Mouse (Mus musculus) kidney, postnatal 0 days (tissue): Measurements from ENCODE around the gene Hist1h1a. TPM values are rescaled to one million over a fixed set of nuclear protein-coding genes. Genes with fewer than 3 reads are reported as not detected.
A peak's percentile ranks its signal among the peaks of the same experiment; 100 is the strongest.
"Not testable (repeated sequence)": the region's sequence is repeated elsewhere in the genome, so short reads cannot be mapped to it uniquely, and the experiment has no call there.

ENCODE experiments used
- ATAC-seq: fragments of 200-750 bp; cut with Nextera tagmentation; replicated peaks from 2 replicates; pipeline ENCODE4 v1.8.0; 2017; ENCODE audit warnings: low read depth, moderate number of reproducible peaks, moderate TSS enrichment, moderate library complexity; ENCODE audit not compliant: low FRiP score
- DNase-seq: peaks from one replicate; pipeline ENCODE4 v3.0.0-alpha.2; 2016; ENCODE audit warnings: low spot score
- H3K27ac ChIP-seq: fragments of 300-500 bp; sonication (generic); 2 replicates; pipeline ENCODE4 v1.5.1; 2014; ENCODE audit warnings: mild to moderate bottlenecking
- H3K27me3 ChIP-seq: fragments of 300-500 bp; sonication (generic); 2 replicates; pipeline ENCODE4 v1.6.1; 2014; ENCODE audit warnings: low read length, mixed read lengths; ENCODE audit not compliant: insufficient read depth
- H3K36me3 ChIP-seq: fragments of 300-500 bp; sonication (generic); 2 replicates; pipeline ENCODE4 v1.6.1; 2014; ENCODE audit warnings: low read length, mixed read lengths; ENCODE audit not compliant: insufficient read depth
- H3K4me1 ChIP-seq: fragments of 300-500 bp; sonication (generic); replicated peaks from 2 replicates; pipeline ENCODE4 v1.6.1; 2014; ENCODE audit warnings: antibody characterized with exemption, low read length, mixed read lengths; ENCODE audit not compliant: insufficient read depth
- H3K4me2 ChIP-seq: fragments of 300-500 bp; sonication (generic); 2 replicates; pipeline ENCODE4 v1.6.1; 2014; ENCODE audit warnings: mild to moderate bottlenecking, low read length, moderate library complexity, mixed read lengths
- H3K4me3 ChIP-seq: fragments of 300-500 bp; sonication (generic); replicated peaks from 2 replicates; pipeline ENCODE4 v1.5.1; 2014; ENCODE audit warnings: low read depth, low read length
- H3K9ac ChIP-seq: fragments of 300-500 bp; sonication (generic); 2 replicates; pipeline ENCODE4 v1.6.1; 2014; ENCODE audit warnings: low read depth, low read length
- H3K9me3 ChIP-seq: fragments of 300-500 bp; sonication (generic); replicated peaks from 2 replicates; pipeline ENCODE4 v1.6.1; 2016; ENCODE audit warnings: low read length, inconsistent platforms, mixed read lengths
- CTCF ChIP-seq: IDR thresholded peaks from 2 replicates; pipeline ENCODE4 v1.5.1; 2016; ENCODE audit warnings: antibody characterized with exemption, low read depth, mild to moderate bottlenecking, moderate library complexity
- WGBS: fragments of 180-500 bp; shearing (Covaris S2); extraction: QIAGEN DNeasy Blood & Tissue Kit; methylation state at CpG from one replicate; pipeline ENCODE4 v1.1.7; 2014; 5-methylcytosine and 5-hydroxymethylcytosine counted together
- polyA plus RNA-seq: library from polyadenylated mRNA; unstranded; fragments of >200 nt; fragmentation: Nextera tagmentation; extraction: Ambion mirVana; gene quantifications from 2 replicates; pipeline ENCODE4 v1.2.1, GENCODE M21; 2015

Gene Hist1h1a
- polyA plus RNA-seq, 1 experiment from 2014 or later: 1.3 TPM

DNA sequence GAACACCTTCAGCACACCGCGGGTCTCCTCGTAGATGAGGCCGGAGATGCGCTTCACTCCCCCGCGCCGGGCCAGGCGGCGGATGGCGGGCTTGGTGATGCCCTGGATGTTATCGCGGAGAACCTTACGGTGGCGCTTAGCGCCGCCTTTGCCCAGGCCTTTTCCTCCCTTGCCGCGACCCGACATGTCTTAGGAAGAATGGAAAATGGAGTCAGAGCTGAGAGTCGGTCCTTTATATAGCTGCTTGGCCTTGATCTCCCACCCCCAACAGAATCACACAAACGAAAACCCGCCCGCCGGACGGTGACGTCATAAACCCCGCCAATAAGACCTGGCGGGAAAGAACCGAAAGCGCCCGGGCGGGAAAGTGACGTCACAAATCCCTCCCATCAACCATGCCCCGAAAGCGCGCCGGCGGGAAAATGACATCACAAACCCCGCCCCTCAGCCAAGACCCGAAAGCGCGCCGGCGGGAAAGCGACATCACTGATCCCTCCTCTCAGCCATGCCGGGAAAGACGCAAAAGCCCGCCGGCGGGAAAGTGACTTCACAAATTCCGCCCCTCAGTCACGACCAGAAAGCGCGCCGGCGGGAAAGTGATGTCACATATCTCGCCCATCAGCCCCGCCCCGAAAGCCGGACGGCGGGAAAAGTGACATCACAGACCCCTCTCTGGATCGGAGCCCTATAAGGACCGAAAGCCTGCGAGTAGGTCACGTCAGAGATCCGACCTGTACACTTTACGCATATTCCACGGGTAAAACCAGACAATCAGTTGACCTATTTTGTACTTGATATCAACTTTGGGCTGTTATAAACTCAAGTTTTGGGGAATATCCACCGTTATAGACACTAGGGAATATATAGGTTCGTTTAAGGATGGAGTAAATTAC lies 2.2 kb upstream of the Hist1h1a start, which contains the start of gene Hist1h4a:
Gene Hist1h4a (minus strand): TSS at position 259 of the 893 bp plus-strand sequence.
- DNase-seq (peak; percentile 98), ATAC-seq (peak; percentile 73)
- TF ChIP-seq CTCF: no peak
- H3K36me3 ChIP-seq: no peaks in the 10 kb centered on the region
- H3K4me2 ChIP-seq: peak within 1 kb of the TSS; percentile 76
- peaks cover 17% of the 10 kb centered on the region for H3K4me1 ChIP-seq
- H3K27me3 ChIP-seq: no peaks in the 10 kb centered on the region
- peak within 1 kb of the TSS; percentile 42 for H3K4me3 ChIP-seq
- under 1% methylated on average over 62 of the region's 72 CpGs for WGBS
- peak within 1 kb of the TSS; percentile 62 for H3K9ac ChIP-seq
- H3K9me3 ChIP-seq: no peaks in the 10 kb centered on the region
- H3K27ac ChIP-seq: peak within 1 kb of the TSS; percentile 89

DNA sequence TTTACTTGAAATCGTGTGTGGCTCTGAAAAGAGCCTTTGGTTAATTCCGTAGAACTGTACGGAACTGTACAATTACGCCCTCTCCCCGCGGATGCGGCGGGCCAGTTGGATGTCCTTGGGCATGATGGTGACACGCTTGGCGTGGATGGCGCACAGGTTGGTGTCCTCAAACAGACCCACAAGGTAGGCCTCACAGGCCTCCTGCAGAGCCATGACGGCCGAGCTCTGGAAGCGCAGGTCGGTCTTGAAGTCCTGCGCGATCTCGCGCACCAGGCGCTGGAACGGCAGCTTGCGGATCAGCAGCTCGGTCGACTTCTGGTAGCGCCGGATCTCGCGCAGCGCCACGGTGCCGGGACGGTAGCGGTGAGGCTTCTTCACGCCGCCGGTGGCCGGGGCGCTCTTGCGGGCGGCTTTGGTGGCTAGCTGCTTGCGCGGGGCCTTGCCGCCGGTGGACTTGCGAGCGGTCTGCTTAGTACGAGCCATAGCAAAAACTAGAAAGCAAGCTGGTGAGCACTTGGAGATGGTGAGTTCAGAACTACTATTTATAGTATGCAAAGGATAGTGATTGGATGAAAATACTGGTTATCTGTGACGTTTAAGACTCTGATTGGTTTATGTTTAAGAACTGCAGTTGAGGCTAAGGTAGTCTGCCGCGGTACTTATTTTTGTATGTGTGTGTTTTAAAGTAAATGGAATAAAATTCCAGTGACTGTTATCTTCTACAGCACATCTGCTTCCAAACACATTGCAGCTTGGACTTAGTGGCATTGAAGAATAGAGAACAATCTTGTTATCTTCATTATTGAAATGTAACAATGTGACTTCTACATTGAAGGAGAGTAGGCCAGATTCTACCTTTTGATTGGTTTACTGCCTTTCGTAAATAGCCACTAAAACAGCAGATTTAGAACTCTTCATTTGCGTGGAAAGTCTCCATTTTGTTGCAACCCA lies 1.3 kb upstream of the Hist1h1a start, which contains the start of gene Hist1h3a:
Gene Hist1h3a (minus strand): TSS at position 516 of the 951 bp plus-strand sequence.
- Histone ChIP-seq H3K4me3 (peak within 1 kb of the TSS; percentile 42), H3K27ac (peak within 1 kb of the TSS; percentile 89), H3K4me1 (peaks cover 17% of the 10 kb centered on the region), H3K9ac (peak within 1 kb of the TSS; percentile 62), H3K4me2 (peak within 1 kb of the TSS; percentile 76)
- H3K9me3 ChIP-seq, H3K27me3 ChIP-seq, H3K36me3 ChIP-seq: not testable (repeated sequence)
- under 1% methylated on average over 21 of the region's 52 CpGs for WGBS
- peak; percentile 62 for ATAC-seq
- peak; percentile 98 for DNase-seq

DNA sequence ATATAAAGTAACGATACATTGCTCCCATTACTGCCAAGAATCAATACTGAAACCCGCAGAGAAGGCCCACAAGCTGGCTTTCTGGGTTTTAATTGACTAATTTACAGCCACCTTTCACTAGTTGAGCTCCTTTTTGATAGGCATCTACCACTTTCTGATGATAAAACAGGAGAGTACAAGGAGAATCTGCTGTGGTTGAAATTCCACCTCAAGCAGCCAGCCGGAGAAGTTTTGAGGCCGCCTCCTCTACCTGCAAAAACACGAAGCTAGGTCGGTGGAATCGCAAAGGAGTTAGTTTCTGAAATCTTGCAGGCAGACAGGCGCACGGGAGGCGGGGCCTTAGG lies 252 bp upstream of the Hist1h1a start:
- H3K4me1 ChIP-seq: peaks cover 17% of the 10 kb centered on the region
- H3K27ac ChIP-seq: peak overlapping the region; percentile 89
- no peaks in the 10 kb centered on the region for H3K9me3 ChIP-seq
- H3K27me3 ChIP-seq: no peaks in the 10 kb centered on the region
- DNase-seq (no peak), ATAC-seq (no peak)
- peak overlapping the region; percentile 42 for H3K4me3 ChIP-seq
- 2% methylated on average over 10 of the region's 10 CpGs for WGBS
- H3K36me3 ChIP-seq: no peaks in the 10 kb centered on the region
- peak overlapping the region; percentile 53 for H3K9ac ChIP-seq
- H3K4me2 ChIP-seq: peak overlapping the region; percentile 76
- TF ChIP-seq CTCF: no peak; the same call in 1 of the 2 replicates

DNA sequence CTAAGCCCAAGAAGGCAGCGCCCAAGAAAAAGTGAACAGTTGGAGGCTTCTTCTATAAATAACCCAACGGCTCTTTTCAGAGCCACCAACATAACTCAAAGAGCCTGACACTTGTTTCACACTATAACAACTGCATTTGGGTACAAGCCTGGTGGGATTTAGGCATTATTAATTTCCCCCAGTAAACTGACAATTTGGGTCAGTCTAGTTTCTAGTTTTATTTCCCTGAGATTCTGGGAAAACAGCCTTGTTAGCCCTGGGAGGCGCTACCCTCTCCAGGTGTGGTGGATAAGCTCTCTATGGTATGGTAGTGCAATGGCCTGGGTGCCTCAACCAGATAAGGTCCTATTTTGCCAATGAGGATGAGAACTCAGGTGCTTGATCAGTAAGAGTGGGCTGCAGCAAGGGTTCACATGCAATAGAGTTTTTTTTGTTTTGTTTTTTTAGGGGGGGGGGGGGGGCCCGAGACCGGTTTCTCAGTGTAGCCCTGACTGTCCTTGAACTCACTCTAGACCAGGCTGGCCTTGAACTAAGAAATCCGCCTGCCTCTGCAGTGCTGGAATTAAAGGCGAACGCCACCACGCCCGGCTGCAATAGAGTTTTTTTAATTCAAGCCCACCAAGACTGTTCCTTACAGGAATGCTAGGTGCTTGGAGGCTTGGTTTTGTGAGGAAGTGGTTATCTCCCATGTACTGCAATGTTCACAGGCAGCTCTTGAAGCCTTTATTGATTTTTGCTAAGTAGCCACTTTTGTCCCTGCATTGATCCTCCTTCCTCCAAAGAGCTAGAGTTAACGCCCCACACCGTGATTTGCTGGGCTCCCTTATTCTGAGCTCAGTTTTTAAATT lies 1.1 kb downstream of the Hist1h1a start:
- ATAC-seq (no peak), DNase-seq (no peak)
- Histone ChIP-seq H3K27ac (peak overlapping the region; percentile 89), H3K27me3 (no peaks in the 10 kb centered on the region), H3K9me3 (no peaks in the 10 kb centered on the region), H3K36me3 (no peaks in the 10 kb centered on the region), H3K9ac (peak overlapping the region; percentile 57), H3K4me3 (peak overlapping the region; percentile 42), H3K4me1 (peaks cover 17% of the 10 kb centered on the region), H3K4me2 (peak overlapping the region; percentile 76)
- TF ChIP-seq CTCF: no peak
- WGBS: 36% methylated on average over 12 of the region's 12 CpGs

DNA sequence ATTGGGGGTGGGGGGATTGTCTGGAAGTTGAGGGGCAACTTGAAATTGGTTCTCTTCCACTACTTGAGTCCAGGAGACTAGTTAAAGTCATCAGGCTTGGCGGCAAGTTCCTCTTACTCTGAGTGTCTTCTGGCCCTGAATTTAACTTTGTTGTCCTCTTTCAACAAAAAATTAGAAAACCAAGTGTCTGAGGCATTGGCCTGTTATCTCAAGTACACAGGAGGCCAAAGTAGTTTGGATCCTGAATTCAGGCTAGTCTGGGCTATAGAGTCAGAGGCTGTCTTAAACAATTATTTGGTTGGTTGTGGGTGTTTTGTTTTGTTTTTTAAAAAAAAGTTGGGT lies 1.7 kb downstream of the Hist1h1a start:
- no peaks in the 10 kb centered on the region for H3K27me3 ChIP-seq
- ATAC-seq: no peak
- no peak overlapping the region for H3K4me3 ChIP-seq
- H3K4me1 ChIP-seq: peaks cover 13% of the 10 kb centered on the region
- H3K9ac ChIP-seq: no peak overlapping the region
- H3K27ac ChIP-seq: no peak overlapping the region
- H3K9me3 ChIP-seq: no peaks in the 10 kb centered on the region
- DNase-seq: no peak
- WGBS: 78% methylated on average over 1 of the region's 1 CpGs
- TF ChIP-seq CTCF: no peak
- no peaks in the 10 kb centered on the region for H3K36me3 ChIP-seq
- H3K4me2 ChIP-seq: no peak overlapping the region
